Mouse (Mus musculus) kidney, embryonic 14.5 days (tissue): ENCODE measurements around the gene 1110051M20Rik. TPM values are rescaled to one million over a fixed set of nuclear protein-coding genes. Genes with fewer than 3 reads are reported as not detected.

Experiments
- ATAC-seq: fragments of 200-750 bp; cut with Nextera tagmentation; 2 replicates; pipeline ENCODE4 v1.8.0; 2017; ENCODE audit warnings: moderate number of reproducible peaks, mild to moderate bottlenecking, moderate TSS enrichment, moderate library complexity; ENCODE audit not compliant: low FRiP score, low TSS enrichment
- H3K27ac ChIP-seq: fragments of 300-500 bp; sonication (generic); 2 replicates; pipeline ENCODE4 v1.5.1; 2014; ENCODE audit warnings: low read depth, mild to moderate bottlenecking, low read length, moderate library complexity, mixed read lengths
- H3K27me3 ChIP-seq: fragments of 300-500 bp; sonication (generic); 2 replicates; pipeline ENCODE4 v1.6.1; 2014; ENCODE audit warnings: mild to moderate bottlenecking, low read length; ENCODE audit not compliant: control insufficient read depth, insufficient read depth
- H3K36me3 ChIP-seq: fragments of 300-500 bp; sonication (generic); 2 replicates; pipeline ENCODE4 v1.6.1; 2014; ENCODE audit warnings: low read length, mixed read lengths; ENCODE audit not compliant: control insufficient read depth, insufficient read depth
- H3K4me1 ChIP-seq: fragments of 300-500 bp; sonication (generic); 2 replicates; pipeline ENCODE4 v1.6.1; 2014; ENCODE audit warnings: low read length, mixed read lengths; ENCODE audit not compliant: control insufficient read depth, insufficient read depth
- H3K4me2 ChIP-seq: fragments of 300-500 bp; sonication (generic); replicated peaks from 2 replicates; pipeline ENCODE4 v1.6.1; 2014; ENCODE audit warnings: low read depth, mild to moderate bottlenecking, low read length
- H3K4me3 ChIP-seq: fragments of 300-500 bp; sonication (generic); 2 replicates; pipeline ENCODE4 v1.5.1; 2014; ENCODE audit warnings: mild to moderate bottlenecking, low read length
- H3K9ac ChIP-seq: fragments of 300-500 bp; sonication (generic); 2 replicates; pipeline ENCODE4 v1.6.1; 2014; ENCODE audit warnings: low read depth, mild to moderate bottlenecking, low read length, moderate library complexity
- H3K9me3 ChIP-seq: fragments of 300-500 bp; sonication (generic); 2 replicates; pipeline ENCODE4 v1.6.1; 2016; ENCODE audit warnings: low read length; ENCODE audit not compliant: control insufficient read depth
- WGBS: fragments of 180-500 bp; shearing (Covaris S2); extraction: QIAGEN DNeasy Blood & Tissue Kit; methylation state at CpG from one replicate; pipeline ENCODE4 v1.1.7; 2014; 5-methylcytosine and 5-hydroxymethylcytosine counted together
- polyA plus RNA-seq: library from polyadenylated mRNA; unstranded; fragments of >200 nt; fragmentation: Nextera tagmentation; extraction: Ambion mirVana; gene quantifications from 2 replicates; pipeline ENCODE4 v1.2.1, GENCODE M21; 2014

Gene 1110051M20Rik
- polyA plus RNA-seq, 1 experiment from 2014 or later = 65.9 TPM

DNA sequence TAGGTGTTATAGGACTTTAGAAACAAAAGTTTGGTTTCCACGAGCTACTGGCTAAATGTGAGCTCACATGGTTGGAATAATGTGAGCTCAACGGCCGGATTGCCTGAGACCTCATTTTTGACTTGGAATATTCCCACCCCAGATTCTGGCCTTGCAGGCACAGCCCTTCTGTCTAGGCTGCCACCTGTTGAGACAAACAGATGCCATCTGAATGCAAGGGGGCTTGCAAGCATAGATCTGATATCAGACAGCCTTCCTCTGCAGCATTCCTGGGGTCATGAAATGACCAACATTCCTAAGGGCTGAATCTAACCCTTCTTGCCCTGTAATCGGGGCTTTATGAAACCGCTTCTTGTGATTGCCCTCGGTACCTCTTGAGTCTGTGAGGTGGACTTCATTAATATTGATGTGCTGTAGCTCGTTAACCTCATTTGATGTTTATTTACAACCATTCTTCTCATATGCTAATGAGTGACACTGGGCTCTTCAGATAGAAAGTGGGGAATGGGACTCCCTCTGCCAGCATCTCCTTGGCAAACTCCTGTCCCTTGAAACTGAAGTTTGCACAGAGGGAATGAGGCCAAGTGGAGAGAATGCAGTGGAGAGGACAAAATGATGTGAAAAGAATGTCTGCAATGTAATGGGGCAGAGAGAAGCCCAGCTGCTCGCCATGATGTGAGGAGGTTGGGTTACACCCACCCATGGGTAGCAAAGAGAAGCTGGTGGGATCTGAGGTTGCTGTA is 114.3 kb downstream of the 1110051M20Rik start:
- no peak overlapping the region for H3K27ac ChIP-seq
- H3K9me3 ChIP-seq = no peaks in the 10 kb centered on the region
- no peaks in the 10 kb centered on the region for H3K27me3 ChIP-seq
- no peak overlapping the region for H3K4me2 ChIP-seq
- WGBS = 60% methylated on average over 8 of the region's 8 CpGs
- peak overlapping the region; percentile 12; the same call in 1 of the 2 replicates for H3K9ac ChIP-seq
- no peak for ATAC-seq
- H3K36me3 ChIP-seq = no peaks in the 10 kb centered on the region
- no peak overlapping the region for H3K4me3 ChIP-seq
- H3K4me1 ChIP-seq = peaks cover 23% of the 10 kb centered on the region

DNA sequence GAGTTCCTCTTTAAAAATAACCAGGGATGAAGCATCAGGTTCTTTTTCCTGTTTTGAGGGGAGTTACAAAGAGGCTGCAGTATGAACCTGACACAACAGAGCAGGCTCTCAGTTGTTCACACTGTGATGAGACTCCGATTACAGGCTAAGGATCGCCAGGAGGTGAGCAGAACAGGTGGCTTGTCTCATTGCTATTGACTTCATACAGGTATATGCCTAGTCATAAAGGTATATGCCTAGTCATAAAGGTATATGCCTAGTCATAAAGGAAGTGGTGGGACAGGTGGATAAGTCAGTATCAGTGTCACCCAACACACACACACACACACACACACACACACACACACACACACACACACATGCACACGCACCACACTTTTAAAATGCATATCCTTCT is 115.8 kb downstream of the 1110051M20Rik start:
- no peaks in the 10 kb centered on the region for H3K36me3 ChIP-seq
- peaks cover 23% of the 10 kb centered on the region for H3K4me1 ChIP-seq
- no peak overlapping the region for H3K4me3 ChIP-seq
- no peaks in the 10 kb centered on the region for H3K9me3 ChIP-seq
- no peaks in the 10 kb centered on the region for H3K27me3 ChIP-seq
- peak; percentile 12; the same call in 1 of the 2 replicates for ATAC-seq
- 69% methylated on average over 3 of the region's 3 CpGs for WGBS
- no peak overlapping the region for H3K4me2 ChIP-seq
- peak overlapping the region; percentile 63; the same call in 1 of the 2 replicates for H3K27ac ChIP-seq
- H3K9ac ChIP-seq = peak overlapping the region; percentile 2; the same call in 1 of the 2 replicates

GRCm38 (mm10) chr2:91327968-91328728 is 116.4 kb downstream of the 1110051M20Rik start:
- H3K27ac ChIP-seq = peak overlapping the region; percentile 63; the same call in 1 of the 2 replicates

GRCm38 (mm10) chr2:91326746-91327350 is 117.7 kb downstream of the 1110051M20Rik start:
- Histone ChIP-seq H3K36me3 (no peaks in the 10 kb centered on the region), H3K27me3 (no peaks in the 10 kb centered on the region), H3K9ac (no peak overlapping the region), H3K4me3 (no peak overlapping the region), H3K9me3 (no peaks in the 10 kb centered on the region), H3K4me2 (no peak overlapping the region), H3K4me1 (peaks cover 23% of the 10 kb centered on the region), H3K27ac (peak overlapping the region; percentile 63; the same call in 1 of the 2 replicates)
- 86% methylated on average over 13 of the region's 13 CpGs for WGBS
- ATAC-seq = no peak

More at GRCm38 (mm10) chr2:91327968-91328728, 116.4 kb downstream of the 1110051M20Rik start:
- Histone ChIP-seq H3K4me2 (no peak overlapping the region), H3K4me1 (peaks cover 23% of the 10 kb centered on the region), H3K36me3 (no peaks in the 10 kb centered on the region), H3K9me3 (no peaks in the 10 kb centered on the region), H3K27me3 (no peaks in the 10 kb centered on the region), H3K9ac (peak overlapping the region; percentile 2; the same call in 1 of the 2 replicates), H3K4me3 (no peak overlapping the region)
- peak; percentile 89 for ATAC-seq
- 31% methylated on average over 12 of the region's 12 CpGs for WGBS

- Histone ChIP-seq H3K4me3 (no peak overlapping the region), H3K9me3 (no peaks in the 10 kb centered on the region), H3K36me3 (no peaks in the 10 kb centered on the region), H3K27ac (no peak overlapping the region), H3K4me2 (no peak overlapping the region), H3K27me3 (no peaks in the 10 kb centered on the region), H3K9ac (no peak overlapping the region), H3K4me1 (0 out of 2 replicates have a peak, but pooled peaks cover 12% of the 10 kb centered on the region)
- ATAC-seq = no peak
- WGBS = 40% methylated on average over 15 of the region's 15 CpGs
Measured at GRCm38 (mm10) chr2:91324761-91325421, 119.6 kb downstream of the 1110051M20Rik start.

- ATAC-seq = no peak
- Histone ChIP-seq H3K36me3 (no peaks in the 10 kb centered on the region), H3K4me1 (0 out of 2 replicates have a peak, but pooled peaks cover 12% of the 10 kb centered on the region), H3K4me2 (no peak overlapping the region), H3K27me3 (no peaks in the 10 kb centered on the region), H3K27ac (no peak overlapping the region), H3K4me3 (no peak overlapping the region), H3K9me3 (no peaks in the 10 kb centered on the region), H3K9ac (no peak overlapping the region)
- WGBS = 76% methylated on average over 1 of the region's 1 CpGs
Measured at GRCm38 (mm10) chr2:91324346-91324745, 120.2 kb downstream of the 1110051M20Rik start.

GRCm38 (mm10) chr2:91322490-91322889 is 122.0 kb downstream of the 1110051M20Rik start:
- no peak overlapping the region for H3K27ac ChIP-seq

DNA sequence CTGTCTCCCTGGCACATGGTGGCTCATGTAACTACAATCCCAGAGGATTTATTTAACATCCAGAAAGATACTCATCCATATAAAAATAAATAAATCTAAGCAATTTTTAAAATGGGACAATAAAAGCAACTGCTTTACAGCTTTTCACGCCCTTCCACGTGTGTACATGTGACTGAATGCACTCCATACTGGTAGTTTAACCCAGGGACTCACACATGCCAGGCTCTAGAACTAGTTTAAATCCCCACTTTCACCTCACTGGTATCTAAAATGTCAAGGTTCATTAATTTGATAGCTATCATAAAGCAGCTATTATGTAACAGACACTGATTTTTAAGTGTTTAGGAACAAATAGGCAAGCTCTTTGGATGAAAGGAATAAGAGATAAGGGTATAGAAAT is 122.6 kb downstream of the 1110051M20Rik start:
- no peak overlapping the region for H3K27ac ChIP-seq
- WGBS = 73% methylated on average over 2 of the region's 2 CpGs
- no peak overlapping the region for H3K9ac ChIP-seq
- no peaks in the 10 kb centered on the region for H3K36me3 ChIP-seq
- no peak overlapping the region for H3K4me3 ChIP-seq
- ATAC-seq = no peak
- no peaks in the 10 kb centered on the region for H3K4me1 ChIP-seq
- H3K27me3 ChIP-seq = no peaks in the 10 kb centered on the region
- no peaks in the 10 kb centered on the region for H3K9me3 ChIP-seq
- no peak overlapping the region for H3K4me2 ChIP-seq

More at GRCm38 (mm10) chr2:91322490-91322889, 122.0 kb downstream of the 1110051M20Rik start:
- Histone ChIP-seq H3K36me3 (no peaks in the 10 kb centered on the region), H3K9me3 (no peaks in the 10 kb centered on the region), H3K4me1 (0 out of 2 replicates have a peak, but pooled peaks cover 6% of the 10 kb centered on the region), H3K27me3 (no peaks in the 10 kb centered on the region), H3K4me3 (no peak overlapping the region), H3K4me2 (no peak overlapping the region), H3K9ac (no peak overlapping the region)
- ATAC-seq = no peak
- 41% methylated on average over 4 of the region's 4 CpGs for WGBS
